Mouse (Mus musculus): ENCODE measurements around the gene Sox21.

GRCm38 (mm10) chr14:118234541-118235210 lies 2.2 kb downstream of the Sox21 start:
- no peak for TF ChIP-seq CTCF (IDR thresholded peaks at IDR 0.05; ENCODE audit: insufficient read depth, low read depth, low read length)
- TF ChIP-seq POLR2A (IDR thresholded peaks at IDR 0.05; ENCODE audit: insufficient read depth, low read depth, low read length), result no peak

Data from olfactory bulb, adult 2 months (tissue).